Mouse (Mus musculus) cortical plate, adult 2 months (tissue): ENCODE measurements around the gene Copb1. TPM values are rescaled to one million over a fixed set of nuclear protein-coding genes. Genes with fewer than 3 reads are reported as not detected.
"Not testable (repeated sequence)": the region's sequence is repeated elsewhere in the genome, so short reads cannot be mapped to it uniquely, and the experiment has no call there.

Source experiments
- H3K27ac ChIP-seq: fragments of 200-500 bp; 2 replicates; pipeline ENCODE4 v1.5.1; 2012; ENCODE audit warnings: low read length, control low read depth, inconsistent platforms; ENCODE audit not compliant: insufficient read depth
- H3K4me1 ChIP-seq: fragments of 200-500 bp; 2 replicates; pipeline ENCODE4 v1.6.1; 2011; ENCODE audit warnings: low read length; ENCODE audit not compliant: control insufficient read depth, insufficient read depth
- H3K4me3 ChIP-seq: fragments of 200-500 bp; 2 replicates; pipeline ENCODE4 v1.5.1; 2011; ENCODE audit warnings: mild to moderate bottlenecking, low read length, control low read depth; ENCODE audit not compliant: insufficient read depth
- CTCF ChIP-seq: fragments of 200-500 bp; IDR thresholded peaks from 2 replicates; pipeline ENCODE4 v1.5.1; 2011; ENCODE audit warnings: mild to moderate bottlenecking, control low read depth, low read length; ENCODE audit not compliant: insufficient read depth; ENCODE audit errors: extremely low read depth
- POLR2A ChIP-seq: fragments of 200-500 bp; IDR thresholded peaks from 2 replicates; pipeline ENCODE4 v1.6.1; 2011; ENCODE audit warnings: mild to moderate bottlenecking, low read length, control low read depth; ENCODE audit not compliant: insufficient read depth; ENCODE audit errors: extremely low read depth
- polyA plus RNA-seq: library from polyadenylated mRNA; depleted of rRNA; stranded (reverse); fragments of >200 nt; gene quantifications from 2 replicates; pipeline ENCODE4 v1.2.3, GENCODE M21; 2012

Copb1 gene
- polyA plus RNA-seq, 1 experiment = 39.4 TPM

DNA sequence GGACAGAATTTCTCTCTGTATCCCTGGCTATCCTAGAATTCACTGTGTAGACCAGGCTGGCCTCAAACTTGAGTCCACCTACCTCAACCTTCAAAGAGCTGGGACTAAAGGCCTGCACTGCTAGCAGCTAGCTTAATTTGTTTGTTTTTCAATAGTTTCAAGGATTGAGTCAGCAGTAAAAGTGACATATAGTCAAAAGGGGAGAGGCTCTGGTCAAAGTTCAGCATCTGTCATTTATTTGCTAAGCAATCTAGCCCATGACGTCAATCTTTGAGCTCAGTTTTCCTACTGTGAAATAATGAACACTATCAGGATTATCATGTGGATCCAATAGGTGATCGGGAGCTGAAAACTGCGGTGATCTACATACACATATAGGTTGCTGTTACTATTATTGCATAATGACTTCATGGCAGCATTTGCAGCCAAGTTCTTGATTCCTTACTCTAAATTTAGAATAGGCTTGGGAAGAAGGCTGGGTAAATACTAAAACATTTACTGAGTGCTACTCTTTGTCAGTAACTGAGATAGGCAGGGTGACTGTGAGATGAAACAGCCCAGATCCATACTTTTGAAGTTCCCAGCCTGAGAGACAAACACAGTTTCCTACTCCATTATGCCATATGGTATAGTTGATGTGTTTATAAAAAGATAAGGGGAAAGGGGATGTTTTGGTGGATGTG is 54.9 kb downstream of the Copb1 start:
- Histone ChIP-seq H3K4me3 (no peak overlapping the region), H3K27ac (no peak overlapping the region), H3K4me1 (no peaks in the 10 kb centered on the region)
- TF ChIP-seq POLR2A (no peak), CTCF (no peak)

DNA sequence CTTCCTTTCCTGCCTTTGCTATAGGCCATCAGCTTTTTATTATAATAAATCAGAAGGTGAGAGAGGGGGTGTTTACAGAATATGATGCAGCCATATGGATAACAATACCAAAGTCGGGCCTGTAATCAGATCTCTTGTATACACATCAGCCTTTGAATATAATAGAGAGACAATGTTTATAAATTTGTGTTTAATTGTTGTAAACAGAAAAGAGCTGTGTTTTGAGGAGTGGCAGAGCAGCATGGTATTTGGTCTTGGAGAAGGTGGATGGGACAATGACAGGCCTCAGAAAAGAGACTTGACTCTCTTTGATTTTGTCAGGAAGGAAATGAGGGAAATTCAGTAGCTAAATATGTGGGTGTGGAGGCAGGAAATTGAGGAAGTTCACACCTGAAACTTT is 56.3 kb downstream of the Copb1 start:
- Histone ChIP-seq H3K4me3 (no peak overlapping the region), H3K4me1 (no peaks in the 10 kb centered on the region), H3K27ac (no peak overlapping the region)
- TF ChIP-seq POLR2A = no peak
- TF ChIP-seq CTCF = no peak

GRCm38 (mm10) chr7:114196588-114196987 is 57.9 kb downstream of the Copb1 start:
- H3K27ac ChIP-seq, H3K4me3 ChIP-seq, H3K4me1 ChIP-seq: not testable (repeated sequence)

GRCm38 (mm10) chr7:114194788-114195187 is 59.7 kb downstream of the Copb1 start:
- H3K4me1 ChIP-seq, H3K4me3 ChIP-seq, H3K27ac ChIP-seq: not testable (repeated sequence)

- TF ChIP-seq CTCF (no peak), POLR2A (no peak)
- H3K4me1 ChIP-seq = no peaks in the 10 kb centered on the region
- no peak overlapping the region for H3K4me3 ChIP-seq
- no peak overlapping the region for H3K27ac ChIP-seq
Observed at GRCm38 (mm10) chr7:114194224-114194623, 60.3 kb downstream of the Copb1 start.

DNA sequence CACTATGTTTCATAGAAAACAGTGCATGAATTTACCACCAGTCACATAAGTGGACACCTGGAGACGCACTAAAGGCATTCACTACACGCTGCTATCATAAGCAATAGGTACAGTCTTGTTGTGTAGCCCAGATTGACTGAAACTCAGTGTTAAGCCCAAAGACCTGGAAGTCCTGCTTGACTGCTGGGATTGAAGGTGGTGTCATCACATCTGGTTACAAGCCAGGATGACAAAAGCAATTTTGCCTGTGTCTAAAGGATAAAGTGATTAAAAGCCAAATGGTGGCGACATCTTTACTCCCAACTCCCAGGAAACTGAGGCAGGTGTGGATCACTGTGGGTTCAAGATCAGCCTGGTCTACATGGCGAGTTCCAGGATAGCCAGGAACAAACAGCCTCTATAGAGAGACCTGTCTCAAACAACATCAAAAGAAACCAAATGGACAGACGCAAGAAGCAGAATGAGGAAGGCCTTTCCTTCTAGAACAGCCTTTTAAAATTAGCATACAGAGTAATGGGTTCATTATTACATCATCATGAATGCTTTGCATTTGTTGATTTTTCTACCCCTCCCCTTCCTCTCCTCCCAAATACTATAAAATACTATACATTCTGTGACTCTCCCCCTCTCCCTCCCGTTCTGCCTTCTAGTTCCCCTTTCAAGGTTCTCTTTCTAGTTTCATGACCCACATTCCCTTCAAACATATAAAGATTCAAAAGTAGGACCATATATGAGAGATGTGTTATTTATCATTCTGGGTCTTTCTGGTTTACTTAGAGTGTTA is 61.0 kb downstream of the Copb1 start:
- H3K4me1 ChIP-seq = no peaks in the 10 kb centered on the region
- no peak overlapping the region for H3K27ac ChIP-seq
- TF ChIP-seq CTCF = no peak
- TF ChIP-seq POLR2A = no peak
- no peak overlapping the region for H3K4me3 ChIP-seq

- TF ChIP-seq CTCF = no peak
- no peak for TF ChIP-seq POLR2A
- H3K27ac ChIP-seq = no peak overlapping the region
- H3K4me1 ChIP-seq = no peaks in the 10 kb centered on the region
- no peak overlapping the region for H3K4me3 ChIP-seq
Observed at GRCm38 (mm10) chr7:114192581-114192980, 61.9 kb downstream of the Copb1 start.

GRCm38 (mm10) chr7:114183416-114183815 is 71.1 kb downstream of the Copb1 start:
- H3K4me1 ChIP-seq = peaks cover 3% of the 10 kb centered on the region; the same call in 1 of the 2 replicates
- no peak overlapping the region for H3K27ac ChIP-seq
- TF ChIP-seq POLR2A (no peak), CTCF (no peak)
- H3K4me3 ChIP-seq = no peak overlapping the region

GRCm38 (mm10) chr7:114182708-114183107 is 71.8 kb downstream of the Copb1 start:
- Histone ChIP-seq H3K27ac (no peak overlapping the region), H3K4me1 (peaks cover 3% of the 10 kb centered on the region; the same call in 1 of the 2 replicates), H3K4me3 (no peak overlapping the region)
- no peak for TF ChIP-seq CTCF

DNA sequence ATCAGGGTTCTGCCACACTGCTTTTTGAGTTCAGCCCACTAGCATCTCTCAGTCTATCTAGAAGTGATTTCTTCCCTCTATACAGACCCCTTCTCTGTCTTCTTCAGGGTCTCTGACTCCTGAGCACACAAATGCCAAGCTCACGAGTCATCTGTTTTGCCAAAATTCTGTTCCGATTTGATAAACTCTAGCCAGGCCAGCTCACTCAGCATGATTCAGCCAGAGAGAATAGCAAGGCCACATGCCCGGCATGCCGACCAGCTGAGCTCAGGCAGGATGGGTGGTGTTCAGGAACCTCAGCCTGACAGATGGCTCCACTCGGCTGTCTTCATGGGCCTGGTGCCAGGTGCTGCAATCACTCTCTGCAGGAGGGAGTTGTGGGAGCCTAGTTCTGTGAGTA is 73.1 kb downstream of the Copb1 start:
- Histone ChIP-seq H3K4me3 (no peak overlapping the region), H3K27ac (no peak overlapping the region), H3K4me1 (peaks cover 3% of the 10 kb centered on the region; the same call in 1 of the 2 replicates)
- TF ChIP-seq CTCF (no peak), POLR2A (no peak)
